Mouse (Mus musculus) erythroblast, embryonic 14.5 days (primary cell): ENCODE results near the gene Dennd1b.

Source experiments
- GATA1 ChIP-seq: IDR thresholded peaks from 2 replicates; pipeline ENCODE4 v1.6.1; 2012; ENCODE audit warnings: low read length, inconsistent platforms, mixed read lengths
- TAL1 ChIP-seq: IDR thresholded peaks from 3 replicates; pipeline ENCODE4 v1.6.1; 2012; ENCODE audit warnings: low read length, inconsistent platforms, mixed read lengths

- no peak for TF ChIP-seq GATA1
- no peak for TF ChIP-seq TAL1
Observed at GRCm38 (mm10) chr1:139036302-139036701, 73.1 kb downstream of the Dennd1b start.
